Mouse (Mus musculus): ENCODE data around the gene Kcnk15.
A peak's percentile ranks its signal among the peaks of the same experiment; 100 is the strongest.

Gene Kcnk15

GRCm38 (mm10) chr2:163853461-163853901 is at the start of gene Kcnk15:
Gene Kcnk15 (plus strand): TSS chr2:163853651.
- no peak for DNase-seq

DNA sequence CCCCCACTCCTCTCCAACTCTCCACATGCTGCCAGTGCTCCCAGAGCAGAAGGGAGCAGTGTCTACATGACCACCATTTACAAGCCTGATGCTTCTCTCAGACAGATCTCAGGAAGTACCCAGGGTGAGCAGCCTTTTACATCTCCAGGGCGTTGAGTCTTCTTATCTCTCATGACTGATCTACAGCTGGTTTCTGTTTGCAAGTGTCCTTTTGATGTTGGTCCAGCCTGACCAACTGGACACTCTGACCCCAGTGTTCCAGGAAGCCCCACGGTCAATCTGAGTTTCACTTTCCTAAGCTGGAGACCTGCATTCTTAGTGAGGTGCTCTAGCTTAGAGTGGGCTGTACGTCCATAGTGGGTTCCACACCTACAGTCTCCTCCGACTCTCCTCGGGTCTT is 49.6 kb upstream of the Kcnk15 start:
- DNase-seq = no peak

DNA sequence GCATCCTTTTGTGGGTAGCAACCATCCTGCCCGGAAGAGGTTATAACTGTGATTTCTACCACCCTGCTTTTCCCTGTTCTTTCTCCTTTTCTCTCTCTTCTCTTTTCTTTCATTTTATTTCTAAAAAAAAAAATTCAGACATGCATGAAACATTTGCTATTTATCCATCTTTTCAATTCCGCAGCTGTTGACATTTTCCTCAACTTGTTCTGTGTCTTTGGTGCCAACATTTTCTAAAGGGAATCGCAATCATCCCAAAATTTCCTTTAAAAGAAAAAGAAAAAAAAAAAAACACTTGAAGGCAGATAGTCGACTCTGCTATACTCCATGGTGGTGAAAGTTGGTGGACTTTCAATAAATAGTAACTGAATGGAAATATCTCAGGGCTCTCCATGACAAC is 44.3 kb upstream of the Kcnk15 start:
- DNase-seq = no peak

DNA sequence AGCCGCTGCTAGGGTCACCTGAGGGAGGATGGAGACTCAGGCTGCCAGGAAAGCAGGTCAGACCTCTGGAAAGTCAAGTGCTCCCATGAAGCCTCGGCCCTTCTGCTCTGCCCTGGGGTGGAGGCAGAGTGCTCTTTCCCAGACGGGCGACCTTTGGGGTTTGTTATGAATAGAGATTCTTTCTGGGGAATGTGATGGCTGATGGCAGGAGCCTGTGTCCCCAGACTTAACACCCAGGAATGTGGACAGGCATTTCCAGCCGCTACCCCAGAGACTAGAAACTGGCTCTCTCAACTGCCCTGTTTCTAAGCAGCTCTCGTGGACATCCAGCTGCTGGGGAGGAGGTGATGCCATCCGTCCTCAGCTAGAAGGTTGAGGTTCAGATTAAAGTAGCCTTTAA is 43.7 kb upstream of the Kcnk15 start:
- DNase-seq = no peak

DNA sequence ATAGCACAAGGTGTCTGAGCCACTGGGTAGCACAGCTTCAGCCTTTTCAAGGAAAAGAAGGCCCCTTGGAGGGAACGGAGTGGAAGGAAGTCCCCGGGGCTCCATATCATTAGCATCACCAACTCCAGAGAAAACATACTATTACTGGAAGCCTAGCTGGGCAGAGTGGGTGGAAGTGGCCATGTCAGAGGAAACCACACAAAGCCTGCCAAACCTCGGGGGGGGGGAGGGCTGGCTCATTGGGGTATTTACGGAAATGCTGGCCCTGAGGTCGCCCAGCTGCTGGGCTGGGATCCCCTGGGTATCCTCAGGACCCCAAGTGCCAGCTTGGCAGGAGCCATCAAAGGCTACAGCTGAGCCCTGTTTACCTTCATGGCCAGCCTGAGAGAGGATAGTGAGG is 40.4 kb upstream of the Kcnk15 start:
- no peak for DNase-seq

DNA sequence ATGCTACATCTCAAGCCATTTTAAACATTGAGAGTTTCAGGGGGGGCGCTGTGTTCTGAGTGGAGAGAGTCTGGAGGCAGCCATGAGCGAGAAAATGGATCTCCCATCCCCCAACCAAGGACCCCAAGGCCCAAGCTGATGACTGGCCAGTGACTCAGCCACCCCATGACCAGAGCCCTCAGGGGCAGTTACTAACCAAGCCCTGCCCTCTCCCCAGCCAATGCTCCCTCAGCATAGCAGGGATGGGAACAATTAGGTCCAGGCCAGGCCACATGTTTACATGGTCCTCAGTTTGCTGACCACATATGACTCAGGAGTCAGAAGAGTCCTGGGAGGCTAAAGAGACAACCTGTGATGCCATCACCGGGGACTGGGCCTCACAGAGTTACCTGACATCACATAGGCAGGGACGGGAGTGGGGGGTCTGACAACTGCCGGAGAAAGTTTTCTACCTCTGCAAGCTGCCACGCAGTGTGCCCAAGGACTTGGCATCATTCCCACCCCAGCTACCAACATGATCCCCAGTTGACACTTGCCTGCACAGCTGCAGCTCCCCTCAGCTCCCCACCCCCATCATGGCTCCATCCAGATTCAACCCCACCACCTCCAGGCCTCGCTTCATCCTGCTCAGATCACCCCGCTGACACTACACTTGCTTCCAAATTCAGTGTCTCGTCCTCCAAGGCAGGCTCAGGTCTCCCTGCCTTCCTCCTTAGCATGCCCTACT is 38.5 kb upstream of the Kcnk15 start:
- no peak for DNase-seq

DNA sequence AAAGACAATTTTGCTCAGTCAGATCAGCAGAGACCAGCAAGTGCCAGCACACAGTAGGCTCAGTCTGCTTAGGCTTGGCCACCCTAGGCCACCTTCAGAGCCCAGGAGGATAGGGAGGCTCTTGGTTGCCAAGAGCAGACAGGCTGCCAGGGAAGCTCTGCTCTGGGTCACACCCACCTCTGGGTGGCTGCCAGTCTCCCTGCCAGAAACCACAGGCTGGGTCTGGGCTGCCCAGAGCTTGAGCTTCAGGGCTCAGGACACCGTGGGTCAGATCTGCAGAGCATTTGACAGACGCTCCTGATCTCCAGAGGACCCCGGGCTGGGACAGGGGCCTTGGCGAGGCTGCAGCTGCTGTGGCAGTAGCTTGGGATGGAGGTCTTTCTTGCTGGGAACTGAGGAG is 32.8 kb upstream of the Kcnk15 start, which contains the start of gene Ccn5:
Gene Ccn5, plus strand, starts transcription at position 255 of the 400 bp plus-strand sequence.
- DNase-seq = peak; percentile 89

GRCm38 (mm10) chr2:163823248-163823647 is 30.2 kb upstream of the Kcnk15 start:
- no peak for DNase-seq

DNA sequence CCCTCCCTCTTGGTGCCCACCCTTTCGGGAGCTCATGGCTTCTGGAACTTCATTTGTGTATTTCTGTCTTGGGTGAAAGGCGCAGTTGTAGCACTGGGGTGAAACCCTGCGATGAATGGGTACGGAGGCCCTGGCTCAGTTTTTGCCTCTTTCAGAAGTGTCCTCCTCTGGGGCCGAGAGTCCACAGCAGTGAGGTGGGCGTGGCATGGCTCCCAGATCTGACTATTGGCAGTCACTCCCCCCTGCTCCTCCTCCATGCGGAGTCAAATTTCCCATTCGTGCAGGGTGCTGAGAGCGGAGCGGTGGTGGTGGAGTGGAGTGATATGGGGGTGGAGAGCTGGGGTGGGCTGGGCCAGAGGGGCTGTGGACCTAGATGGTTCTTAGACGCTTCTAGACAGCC is 29.7 kb upstream of the Kcnk15 start:
- DNase-seq = no peak

DNA sequence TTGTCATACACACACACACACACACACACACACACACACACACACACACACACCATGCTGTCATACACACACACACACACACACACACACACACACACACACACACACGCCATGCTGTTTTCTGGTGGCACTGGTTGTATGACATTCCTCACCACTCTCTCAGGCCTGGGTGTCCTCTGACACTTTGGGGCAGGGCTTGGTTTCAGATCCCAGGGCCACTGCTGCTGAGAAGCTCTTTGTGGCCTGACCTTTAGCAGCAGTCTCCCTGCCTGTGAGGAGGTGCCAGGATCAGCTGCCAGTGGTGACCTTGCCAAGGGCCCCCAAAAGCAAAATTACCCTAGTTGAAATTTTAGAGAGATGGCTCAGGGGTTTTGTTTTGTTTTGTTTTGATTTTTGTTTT is 27.6 kb upstream of the Kcnk15 start:
- DNase-seq = no peak

DNA sequence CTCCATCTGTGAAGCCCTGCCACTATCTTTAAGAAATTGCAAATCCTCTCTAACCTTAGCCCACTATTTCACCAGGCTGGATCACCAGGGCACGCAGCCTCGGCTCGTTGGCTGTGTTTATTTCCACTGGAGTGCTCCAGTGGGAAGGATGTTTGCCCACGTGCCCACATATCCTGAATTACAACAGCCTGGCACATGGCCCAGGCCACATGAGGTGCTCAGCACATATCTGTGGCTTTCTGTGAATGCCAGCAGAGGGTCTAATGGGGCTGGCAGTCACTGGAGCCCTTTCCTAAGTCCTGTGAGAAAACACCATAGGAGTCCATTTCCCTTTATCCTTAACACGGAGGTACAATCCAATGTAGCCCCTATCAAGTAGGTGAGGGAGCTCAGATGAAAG is 27.0 kb upstream of the Kcnk15 start:
- no peak for DNase-seq

DNA sequence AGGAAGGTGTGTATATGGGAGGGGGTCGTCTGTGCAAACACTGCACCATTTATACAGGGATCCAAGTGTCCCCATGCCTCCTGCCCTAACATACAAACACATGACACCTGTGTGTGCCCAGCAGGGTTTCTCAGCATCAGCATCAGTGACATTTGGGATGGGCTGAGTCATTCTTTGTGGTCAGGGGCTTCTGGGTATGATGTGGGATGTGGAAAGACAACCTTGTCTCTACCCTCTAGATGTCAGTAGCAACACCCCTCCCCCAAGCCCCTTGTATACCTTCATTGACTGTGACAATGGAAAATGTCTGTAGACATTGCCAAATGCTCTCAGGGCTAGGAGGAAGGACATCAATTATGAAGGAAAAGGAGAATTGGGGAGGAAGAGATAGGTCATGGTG is 22.3 kb upstream of the Kcnk15 start:
- DNase-seq = no peak

- DNase-seq = peak; percentile 83
Measured at GRCm38 (mm10) chr2:163838043-163838442, 15.4 kb upstream of the Kcnk15 start.

- DNase-seq = peak; percentile 82
Measured at GRCm38 (mm10) chr2:163839519-163839918, 13.9 kb upstream of the Kcnk15 start.

DNA sequence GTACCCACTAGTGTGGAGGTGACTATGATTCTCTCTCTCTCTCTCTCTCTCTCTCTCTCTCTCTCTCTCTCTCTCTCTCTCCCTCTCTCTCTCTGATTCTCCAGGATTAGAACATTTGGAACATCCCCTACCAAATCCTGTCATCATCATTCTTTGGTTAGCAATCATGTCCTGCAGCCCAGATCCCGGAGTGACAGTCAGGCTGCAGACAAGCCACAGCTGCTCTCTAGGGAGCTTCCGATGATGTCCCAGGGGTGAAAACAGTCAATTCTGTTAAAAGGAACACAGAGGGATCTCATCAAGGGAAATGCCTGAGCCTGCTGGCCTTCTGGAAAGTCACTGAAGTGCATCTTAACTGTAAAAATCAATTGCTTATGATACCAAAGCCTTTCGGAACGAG is 11.4 kb upstream of the Kcnk15 start:
- no peak for DNase-seq

- DNase-seq = no peak
Measured at GRCm38 (mm10) chr2:163857233-163857632, 3.8 kb downstream of the Kcnk15 start.

DNA sequence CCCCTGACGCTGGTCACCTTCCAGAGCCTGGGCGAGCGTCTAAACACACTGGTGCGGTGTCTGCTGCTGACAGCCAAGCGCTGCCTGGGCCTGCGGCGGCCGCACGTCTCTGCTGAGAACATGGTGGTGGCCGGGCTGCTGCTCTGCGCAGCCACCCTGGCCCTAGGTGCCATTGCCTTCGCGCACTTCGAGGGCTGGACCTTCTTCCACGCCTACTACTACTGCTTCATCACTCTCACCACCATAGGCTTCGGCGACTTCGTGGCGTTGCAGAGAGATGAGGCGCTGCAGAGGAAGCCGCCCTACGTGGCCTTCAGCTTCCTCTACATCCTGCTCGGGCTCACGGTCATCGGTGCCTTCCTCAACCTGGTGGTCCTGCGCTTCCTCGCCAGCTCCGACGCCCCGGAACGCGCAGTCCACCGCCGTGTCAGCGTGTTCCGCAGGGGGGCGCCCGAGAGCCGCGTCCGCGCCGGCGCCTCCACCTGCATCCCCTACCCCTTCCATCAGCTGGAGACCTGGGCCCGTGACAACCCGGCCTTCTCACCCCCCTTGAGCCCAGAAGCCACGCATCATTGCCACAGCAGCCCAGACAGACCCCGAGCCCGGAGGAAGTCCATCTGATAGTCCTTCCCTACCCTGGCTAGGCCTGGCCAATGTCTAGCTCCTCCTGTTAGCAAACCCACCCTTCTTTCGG is 5.0 kb downstream of the Kcnk15 start:
- DNase-seq = peak; percentile 64

- peak; percentile 60 for DNase-seq
Measured at GRCm38 (mm10) chr2:163865311-163865710, 11.9 kb downstream of the Kcnk15 start.

DNA sequence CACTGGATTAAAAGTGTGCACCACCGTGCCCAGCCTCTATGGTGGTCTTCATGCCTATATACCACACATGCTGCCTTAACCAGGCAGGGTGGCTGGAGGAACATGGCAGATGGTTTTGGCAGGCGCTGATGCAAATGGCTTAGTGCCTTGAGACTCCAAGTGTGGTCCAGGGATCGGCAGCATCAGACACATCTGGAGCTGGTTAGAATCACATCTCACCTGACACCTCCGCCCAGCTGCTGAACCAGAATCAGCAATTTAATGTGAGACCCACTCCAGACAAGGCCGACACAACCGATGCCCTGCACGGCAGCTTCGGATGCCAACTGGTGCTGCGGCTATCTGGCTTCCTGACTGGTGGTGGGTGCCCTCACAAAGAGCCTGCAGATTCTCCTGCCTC is 12.6 kb downstream of the Kcnk15 start:
- no peak for DNase-seq

GRCm38 (mm10) chr2:163869783-163870182 is 16.3 kb downstream of the Kcnk15 start:
- DNase-seq = no peak

GRCm38 (mm10) chr2:163871266-163871665 is 17.8 kb downstream of the Kcnk15 start:
- DNase-seq = no peak

GRCm38 (mm10) chr2:163871906-163872305 is 18.5 kb downstream of the Kcnk15 start:
- no peak for DNase-seq

DNA sequence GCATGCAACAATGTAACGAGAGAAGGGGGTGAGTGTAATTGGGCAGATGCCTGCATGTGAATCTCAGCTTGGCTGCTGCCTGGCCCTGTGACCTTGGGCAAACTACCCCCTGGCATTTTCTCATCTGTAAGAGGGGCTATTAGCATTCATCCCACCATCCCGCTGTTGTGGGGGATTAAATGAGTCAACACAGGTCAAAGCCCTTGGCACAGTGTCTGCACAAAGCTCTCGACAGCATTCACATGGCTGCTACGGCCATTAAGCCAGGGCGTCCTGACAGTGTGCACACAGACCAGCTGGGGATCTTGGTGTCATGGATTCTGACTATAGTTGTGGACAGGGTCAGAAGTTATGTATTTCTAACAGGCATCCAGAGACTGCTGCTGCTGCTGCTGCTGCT is 21.4 kb downstream of the Kcnk15 start:
- no peak for DNase-seq

- DNase-seq = no peak
Measured at GRCm38 (mm10) chr2:163875484-163875883, 22.0 kb downstream of the Kcnk15 start.
